Mouse (Mus musculus) liver, embryonic 13.5 days (tissue): ENCODE measurements around the gene Tbc1d14. TPM values are rescaled to one million over a fixed set of nuclear protein-coding genes. Genes with fewer than 3 reads are reported as not detected.

ENCODE experiments used
- ATAC-seq: fragments of 200-750 bp; cut with Nextera tagmentation; 2 replicates; pipeline ENCODE4 v1.8.0; 2017; ENCODE audit warnings: low read depth, mild to moderate bottlenecking, moderate number of reproducible peaks, moderate library complexity
- DNase-seq: peaks from one replicate; pipeline ENCODE4 v3.0.0; 2022
- H3K27ac ChIP-seq: fragments of 300-500 bp; sonication (generic); 2 replicates; pipeline ENCODE4 v1.5.1; 2015; ENCODE audit warnings: moderate library complexity, mild to moderate bottlenecking, inconsistent platforms
- H3K27me3 ChIP-seq: fragments of 300-500 bp; sonication (generic); 2 replicates; pipeline ENCODE4 v1.6.1; 2015; ENCODE audit warnings: mild to moderate bottlenecking, inconsistent platforms
- H3K36me3 ChIP-seq: fragments of 300-500 bp; sonication (generic); 2 replicates; pipeline ENCODE4 v1.6.1; 2015; ENCODE audit warnings: mild to moderate bottlenecking, inconsistent platforms
- H3K4me1 ChIP-seq: fragments of 300-500 bp; sonication (generic); replicated peaks from 2 replicates; pipeline ENCODE4 v1.6.1; 2015; ENCODE audit warnings: inconsistent platforms
- H3K4me2 ChIP-seq: fragments of 300-500 bp; sonication (generic); 2 replicates; pipeline ENCODE4 v1.6.1; 2015; ENCODE audit warnings: inconsistent platforms, mild to moderate bottlenecking, moderate library complexity
- H3K4me3 ChIP-seq: fragments of 300-500 bp; sonication (generic); replicated peaks from 2 replicates; pipeline ENCODE4 v1.5.1; 2015; ENCODE audit warnings: mild to moderate bottlenecking, inconsistent platforms
- H3K9ac ChIP-seq: fragments of 300-500 bp; sonication (generic); 2 replicates; pipeline ENCODE4 v1.6.1; 2015; ENCODE audit warnings: mild to moderate bottlenecking, inconsistent platforms
- H3K9me3 ChIP-seq: fragments of 300-500 bp; sonication (generic); replicated peaks from 2 replicates; pipeline ENCODE4 v1.6.1; 2016; ENCODE audit warnings: inconsistent platforms
- WGBS: fragments of 180-500 bp; shearing (Covaris S2); methylation state at CpG from one replicate; pipeline ENCODE4 v1.1.7; 2015; ENCODE audit not compliant: insufficient replicate concordance; 5-methylcytosine and 5-hydroxymethylcytosine counted together
- polyA plus RNA-seq: library from polyadenylated mRNA; unstranded; fragments of >200 nt; fragmentation: Nextera tagmentation; extraction: Ambion mirVana; gene quantifications from 2 replicates; pipeline ENCODE4 v1.2.1, GENCODE M21; 2015

The Tbc1d14 gene
- polyA plus RNA-seq, 1 experiment from 2014 or later = 9.4 TPM

DNA sequence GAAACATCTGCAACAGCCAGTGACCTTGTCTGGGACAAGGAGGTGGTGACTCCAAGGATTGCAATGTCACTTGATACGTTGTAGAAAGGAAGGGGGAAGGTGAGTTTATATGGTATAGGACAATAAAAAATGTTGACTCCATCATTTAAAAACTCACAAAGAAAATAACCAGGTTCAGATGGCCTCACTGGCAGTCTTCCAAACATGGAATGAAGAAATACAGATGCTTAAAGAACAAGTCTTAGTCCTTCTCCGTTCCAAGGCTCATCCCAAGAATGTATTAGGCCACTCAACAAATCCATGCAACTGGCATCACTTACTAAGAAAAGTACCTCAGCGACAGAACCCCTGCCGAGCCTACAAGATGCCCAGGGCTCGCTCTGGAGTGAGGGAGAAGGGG lies 38.6 kb downstream of the Tbc1d14 start:
- WGBS = 63% methylated on average over 5 of the region's 5 CpGs
- Histone ChIP-seq H3K9me3 (no peaks in the 10 kb centered on the region), H3K4me3 (no peak overlapping the region), H3K27ac (no peak overlapping the region), H3K36me3 (no peaks in the 10 kb centered on the region), H3K4me1 (peaks cover 22% of the 10 kb centered on the region), H3K27me3 (no peaks in the 10 kb centered on the region), H3K9ac (no peak overlapping the region), H3K4me2 (no peak overlapping the region)
- ATAC-seq (no peak), DNase-seq (no peak)

DNA sequence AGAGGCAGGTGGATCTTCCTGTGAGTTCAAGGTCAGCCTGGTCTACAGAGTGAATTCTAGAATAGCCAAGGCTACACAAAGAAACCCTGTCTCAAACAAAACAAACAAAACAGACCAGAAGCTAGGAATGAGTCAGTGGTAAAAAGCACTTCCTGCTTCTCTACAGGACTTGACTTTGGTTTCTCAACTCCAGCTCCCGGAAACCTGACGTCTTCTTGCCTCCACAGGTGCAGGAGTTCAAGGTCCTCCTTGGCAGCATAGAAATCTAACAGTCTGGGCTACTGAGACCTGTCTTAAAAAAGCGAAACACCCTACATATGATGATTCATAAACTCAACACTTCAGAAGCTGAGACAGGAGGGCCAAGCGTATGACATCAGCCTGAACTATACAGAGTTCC lies 39.2 kb downstream of the Tbc1d14 start:
- Histone ChIP-seq H3K27me3 (no peaks in the 10 kb centered on the region), H3K27ac (no peak overlapping the region), H3K4me1 (peaks cover 25% of the 10 kb centered on the region), H3K9me3 (no peaks in the 10 kb centered on the region), H3K36me3 (no peaks in the 10 kb centered on the region), H3K4me3 (no peak overlapping the region), H3K9ac (no peak overlapping the region), H3K4me2 (no peak overlapping the region)
- ATAC-seq (no peak), DNase-seq (no peak)
- 43% methylated on average over 4 of the region's 4 CpGs for WGBS

DNA sequence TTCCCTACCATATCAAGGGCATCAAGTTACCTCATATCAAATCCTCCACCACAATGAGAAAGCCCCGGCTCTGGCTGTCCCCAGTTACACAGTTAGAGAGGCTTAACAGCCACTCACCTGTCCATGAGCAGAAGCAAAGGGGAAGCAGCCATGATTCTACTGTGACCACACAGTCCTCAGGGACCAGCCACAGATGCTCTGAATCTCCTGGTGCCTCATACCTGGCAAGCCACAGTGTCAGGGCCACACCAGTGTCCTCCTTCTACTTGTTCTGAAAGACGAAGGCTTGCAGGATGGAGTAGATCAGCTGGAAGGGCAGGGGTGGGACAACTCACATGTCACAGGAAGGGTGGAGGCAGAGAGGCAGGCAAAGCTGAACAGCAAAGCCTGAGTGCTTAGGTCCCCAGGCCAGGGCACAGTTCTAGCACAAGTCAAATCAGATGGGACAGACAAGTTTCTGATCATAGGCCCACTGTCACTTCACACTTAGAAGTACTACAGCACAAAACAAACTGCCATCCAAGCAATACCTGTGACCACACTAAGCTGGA lies 39.9 kb downstream of the Tbc1d14 start:
- H3K9me3 ChIP-seq = no peaks in the 10 kb centered on the region
- no peaks in the 10 kb centered on the region for H3K36me3 ChIP-seq
- WGBS = 69% methylated on average over 2 of the region's 2 CpGs
- no peak for DNase-seq
- ATAC-seq = no peak
- H3K4me2 ChIP-seq = no peak overlapping the region
- H3K4me3 ChIP-seq = no peak overlapping the region
- no peak overlapping the region for H3K9ac ChIP-seq
- no peak overlapping the region for H3K27ac ChIP-seq
- no peaks in the 10 kb centered on the region for H3K27me3 ChIP-seq
- H3K4me1 ChIP-seq = peaks cover 22% of the 10 kb centered on the region

DNA sequence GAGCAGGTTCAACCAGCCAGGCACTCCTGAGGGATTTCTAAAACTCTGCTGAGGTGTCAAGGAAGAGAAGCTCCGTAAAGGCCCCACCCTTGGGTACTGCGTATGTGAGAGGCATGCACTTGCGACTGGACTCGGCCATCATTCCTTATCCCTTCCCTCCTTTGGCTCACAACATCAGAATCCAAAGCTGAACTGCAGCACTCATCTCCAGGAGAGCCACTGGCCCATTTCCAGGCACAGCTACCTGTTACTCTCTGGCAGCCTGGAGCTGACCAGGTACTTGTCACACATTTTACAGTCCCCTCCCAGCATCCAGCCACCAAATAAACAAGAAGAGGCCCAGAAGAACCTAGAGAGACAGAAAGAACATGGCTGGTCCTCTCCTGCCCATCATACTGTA lies 40.7 kb downstream of the Tbc1d14 start:
- Histone ChIP-seq H3K9ac (no peak overlapping the region), H3K27me3 (no peaks in the 10 kb centered on the region), H3K27ac (no peak overlapping the region), H3K9me3 (no peaks in the 10 kb centered on the region), H3K4me1 (peaks cover 18% of the 10 kb centered on the region), H3K36me3 (no peaks in the 10 kb centered on the region), H3K4me2 (no peak overlapping the region), H3K4me3 (no peak overlapping the region)
- 91% methylated on average over 4 of the region's 4 CpGs for WGBS
- no peak for ATAC-seq
- DNase-seq = no peak

DNA sequence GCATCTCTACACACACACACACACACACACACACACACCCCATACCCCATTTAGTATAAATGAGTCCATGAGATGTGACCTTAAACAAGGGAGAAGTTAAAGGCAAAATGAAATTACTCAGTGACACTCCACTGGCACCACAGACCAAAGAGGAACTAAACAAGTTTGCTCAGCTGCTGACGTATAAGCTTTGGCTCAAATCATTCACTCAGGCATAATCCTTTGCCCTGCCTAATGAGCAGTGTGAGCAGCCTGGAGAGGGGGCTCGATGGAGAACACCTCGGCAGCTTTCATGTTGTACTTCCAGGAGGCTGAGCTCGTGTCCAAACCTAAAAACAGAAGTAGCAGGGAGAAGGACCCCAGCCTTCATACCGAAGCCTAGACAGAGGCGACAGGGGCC lies 43.8 kb downstream of the Tbc1d14 start:
- DNase-seq (no peak), ATAC-seq (0 out of 2 replicates have a peak, but pooled peaks have one; percentile 20)
- Histone ChIP-seq H3K27ac (no peak overlapping the region), H3K4me1 (peaks cover 11% of the 10 kb centered on the region), H3K36me3 (no peaks in the 10 kb centered on the region), H3K4me3 (no peak overlapping the region), H3K9me3 (no peaks in the 10 kb centered on the region), H3K4me2 (no peak overlapping the region), H3K9ac (no peak overlapping the region), H3K27me3 (no peaks in the 10 kb centered on the region)
- WGBS = 47% methylated on average over 6 of the region's 6 CpGs

DNA sequence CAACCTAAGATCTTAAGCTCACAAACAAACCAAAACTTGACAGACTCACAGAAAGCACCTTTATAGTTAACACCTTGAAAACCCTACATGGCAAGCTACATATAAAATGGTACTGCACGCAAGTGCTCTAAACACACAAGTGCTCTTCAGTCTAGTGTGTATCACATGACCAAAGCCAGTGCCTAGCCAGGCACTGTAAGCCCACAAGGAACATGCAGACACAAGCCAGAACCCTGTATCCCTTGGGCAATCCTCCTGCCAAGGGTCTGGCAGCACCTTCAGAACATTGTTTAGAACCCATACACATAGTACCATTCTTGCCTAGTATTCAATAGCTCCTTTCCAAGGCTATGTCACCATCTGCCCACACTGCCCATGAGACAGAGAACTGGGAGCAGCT lies 48.3 kb downstream of the Tbc1d14 start:
- Histone ChIP-seq H3K36me3 (no peaks in the 10 kb centered on the region), H3K9me3 (no peaks in the 10 kb centered on the region), H3K9ac (no peak overlapping the region), H3K27ac (no peak overlapping the region), H3K4me2 (no peak overlapping the region), H3K27me3 (no peaks in the 10 kb centered on the region), H3K4me3 (no peak overlapping the region), H3K4me1 (peaks cover 3% of the 10 kb centered on the region; the same call in 1 of the 2 replicates)
- ATAC-seq (no peak), DNase-seq (no peak)
- WGBS = 79% methylated on average over 1 of the region's 1 CpGs

DNA sequence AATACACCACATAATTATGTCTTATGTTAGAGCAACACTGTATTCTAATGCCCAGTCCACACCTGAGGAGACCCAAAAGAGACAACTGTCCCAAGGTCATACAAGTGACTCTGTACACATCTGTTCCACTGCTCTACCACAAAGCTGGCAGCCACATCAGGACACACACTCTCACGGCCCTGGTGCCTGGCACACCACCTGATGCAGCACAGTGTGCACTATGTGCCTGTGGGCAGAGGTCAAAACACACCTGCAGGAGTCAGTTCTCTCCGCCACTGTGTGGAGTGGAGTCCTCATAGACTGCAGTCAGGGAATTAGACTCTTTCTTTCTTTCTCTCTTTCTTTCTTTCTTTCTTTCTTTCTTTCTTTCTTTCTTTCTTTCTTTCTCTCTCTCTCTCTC lies 52.1 kb downstream of the Tbc1d14 start:
- H3K9ac ChIP-seq = no peak overlapping the region
- no peak overlapping the region for H3K4me2 ChIP-seq
- no peaks in the 10 kb centered on the region for H3K36me3 ChIP-seq
- no peaks in the 10 kb centered on the region for H3K27me3 ChIP-seq
- ATAC-seq = no peak
- no peak overlapping the region for H3K27ac ChIP-seq
- H3K4me3 ChIP-seq = no peak overlapping the region
- no peaks in the 10 kb centered on the region for H3K9me3 ChIP-seq
- DNase-seq = no peak
- peaks cover 6% of the 10 kb centered on the region for H3K4me1 ChIP-seq
- WGBS = 69% methylated on average over 2 of the region's 2 CpGs

DNA sequence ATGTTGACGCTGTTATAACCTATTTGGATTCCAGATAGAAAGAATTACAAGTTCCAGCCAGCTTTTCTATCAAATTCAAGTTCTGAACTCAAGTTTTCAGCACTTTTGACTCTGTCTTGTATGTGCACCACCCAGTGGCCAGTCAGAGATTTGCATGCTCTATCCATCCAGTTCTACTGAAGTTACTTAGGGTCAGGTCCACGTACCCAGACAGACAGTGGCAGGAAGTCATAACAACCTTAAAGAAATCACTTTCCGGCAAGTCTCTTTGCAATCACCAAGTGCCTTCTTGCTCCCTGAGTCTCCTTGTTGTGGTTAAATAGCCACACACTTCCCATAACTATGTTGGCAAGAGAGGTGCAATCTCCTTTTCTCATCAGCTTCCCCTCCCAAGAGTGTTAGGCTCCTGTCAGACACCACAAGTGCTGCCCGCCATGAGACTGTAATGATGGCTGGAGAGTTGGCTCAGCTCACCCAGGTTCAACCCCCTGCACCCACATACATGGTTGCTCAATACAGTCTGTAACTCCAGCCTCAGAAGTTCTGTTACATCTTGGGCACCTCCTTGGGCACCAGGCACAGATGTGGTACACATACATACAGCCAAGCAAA lies 54.4 kb downstream of the Tbc1d14 start:
- Histone ChIP-seq H3K27ac (no peak overlapping the region), H3K27me3 (no peaks in the 10 kb centered on the region), H3K4me3 (no peak overlapping the region), H3K36me3 (no peaks in the 10 kb centered on the region), H3K4me2 (no peak overlapping the region), H3K9me3 (no peaks in the 10 kb centered on the region), H3K9ac (no peak overlapping the region), H3K4me1 (peaks cover 19% of the 10 kb centered on the region)
- peak; percentile 45 for DNase-seq
- 8% methylated on average over 4 of the region's 4 CpGs for WGBS
- ATAC-seq = peak; percentile 54

DNA sequence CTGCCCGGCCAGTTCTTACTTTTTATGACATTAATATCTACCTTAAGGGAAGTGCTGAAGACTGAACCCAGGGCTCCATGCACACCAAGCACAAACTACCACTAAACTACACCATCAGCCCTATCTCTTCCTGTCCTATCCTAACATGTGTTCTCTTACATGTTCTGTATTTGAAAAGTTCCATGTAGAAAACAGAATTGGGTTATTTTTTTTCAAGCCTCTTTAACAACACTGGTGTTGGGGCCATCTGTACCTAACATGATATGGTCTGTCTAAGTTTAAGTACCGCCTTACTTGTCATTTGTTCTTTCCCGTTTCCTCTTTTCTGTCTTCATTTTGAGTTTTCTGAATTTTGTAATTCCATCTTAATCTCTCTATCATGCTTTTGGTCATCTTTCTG lies 56.7 kb downstream of the Tbc1d14 start:
- Histone ChIP-seq H3K27me3 (no peaks in the 10 kb centered on the region), H3K36me3 (no peaks in the 10 kb centered on the region), H3K9me3 (no peaks in the 10 kb centered on the region), H3K4me1 (peaks cover 24% of the 10 kb centered on the region), H3K4me2 (no peak overlapping the region), H3K4me3 (no peak overlapping the region), H3K27ac (no peak overlapping the region), H3K9ac (no peak overlapping the region)
- ATAC-seq (no peak), DNase-seq (no peak)
- WGBS = 67% methylated on average over 3 of the region's 3 CpGs

DNA sequence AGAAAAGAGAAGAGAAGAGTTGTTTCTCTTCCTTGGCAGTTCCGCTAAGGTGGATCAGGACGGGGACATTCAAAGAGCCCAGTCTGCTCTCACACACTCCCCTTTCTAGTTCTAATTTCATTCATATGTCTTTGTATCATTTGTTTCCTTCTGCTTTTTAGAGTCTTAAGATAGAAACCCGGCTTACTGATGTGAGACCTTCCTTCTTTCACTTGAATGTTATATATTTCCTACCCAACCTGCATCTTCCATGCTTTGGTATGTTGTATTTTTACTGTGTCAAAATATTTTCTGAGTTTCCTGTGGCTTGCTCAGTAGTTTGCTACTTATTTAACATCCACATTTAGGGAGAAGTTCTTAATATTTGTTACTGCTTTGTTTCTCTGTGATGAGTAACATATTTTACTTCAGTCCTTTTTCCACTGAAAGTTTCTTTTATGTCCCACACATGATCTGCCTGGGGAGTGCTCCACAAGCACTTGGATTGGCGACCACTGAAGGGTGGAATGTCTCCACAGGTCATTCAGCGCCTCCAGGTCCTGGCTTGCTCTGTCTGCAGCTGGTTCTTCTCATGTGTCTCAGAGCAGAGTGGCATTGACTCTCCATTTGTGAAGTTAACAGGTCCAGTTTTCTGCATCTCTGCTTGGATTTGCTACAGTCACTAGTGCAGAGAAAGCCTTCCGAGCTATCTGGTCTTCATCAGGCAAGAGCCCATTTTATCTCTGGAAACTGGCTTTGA lies 57.5 kb downstream of the Tbc1d14 start:
- WGBS = 63% methylated on average over 6 of the region's 6 CpGs
- Histone ChIP-seq H3K4me2 (no peak overlapping the region), H3K4me1 (peaks cover 32% of the 10 kb centered on the region), H3K27me3 (no peaks in the 10 kb centered on the region), H3K9me3 (no peaks in the 10 kb centered on the region), H3K36me3 (no peaks in the 10 kb centered on the region), H3K27ac (no peak overlapping the region; the same call in 1 of the 2 replicates), H3K4me3 (no peak overlapping the region), H3K9ac (no peak overlapping the region)
- ATAC-seq (no peak), DNase-seq (no peak)

DNA sequence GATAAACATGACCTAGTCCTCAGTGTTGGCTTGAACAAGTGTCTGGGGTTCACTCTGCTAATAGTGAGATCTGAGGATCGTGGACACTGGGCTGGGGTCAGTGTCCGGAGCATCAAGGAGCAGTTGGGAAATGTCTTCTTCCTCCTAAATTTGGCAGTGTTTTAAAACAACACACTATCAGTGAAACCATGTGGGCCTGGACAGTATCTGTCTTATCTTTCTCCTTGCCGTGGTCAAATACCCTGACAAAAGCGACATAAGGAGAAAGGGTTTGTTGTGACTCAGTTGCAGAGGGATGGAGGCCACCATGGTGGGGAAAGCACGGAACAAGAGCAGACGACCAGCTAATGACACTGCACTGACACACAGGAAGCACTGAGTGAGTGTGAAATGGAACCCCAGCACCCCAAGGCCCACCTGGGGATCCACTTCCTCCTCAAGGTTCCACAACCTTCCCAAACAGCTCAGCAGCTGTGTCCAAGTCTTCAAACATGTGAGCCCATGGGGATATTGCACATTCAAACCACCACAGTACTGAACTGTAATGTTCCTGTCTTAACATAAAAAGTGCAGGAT lies 58.5 kb downstream of the Tbc1d14 start:
- H3K36me3 ChIP-seq = no peaks in the 10 kb centered on the region
- H3K4me1 ChIP-seq = peaks cover 41% of the 10 kb centered on the region
- 22% methylated on average over 6 of the region's 6 CpGs for WGBS
- no peak for ATAC-seq
- peak overlapping the region; percentile 24; the same call in 1 of the 2 replicates for H3K9ac ChIP-seq
- no peak overlapping the region for H3K4me2 ChIP-seq
- no peak for DNase-seq
- H3K4me3 ChIP-seq = no peak overlapping the region
- no peak overlapping the region; the same call in 1 of the 2 replicates for H3K27ac ChIP-seq
- H3K27me3 ChIP-seq = no peaks in the 10 kb centered on the region
- H3K9me3 ChIP-seq = no peaks in the 10 kb centered on the region
